Mouse (Mus musculus) hematopoietic stem cell, adult 5-6 weeks (primary cell): ENCODE data around the gene Ube2s. TPM values are rescaled to one million over a fixed set of nuclear protein-coding genes. Genes with fewer than 3 reads are reported as not detected.
A peak's percentile ranks its signal among the peaks of the same experiment; 100 is the strongest.

Source experiments
- ATAC-seq, 2 experiments: fragments of 125-278 bp in 1 of 2; replicated peaks in 1 of 2; 2 replicates each; pipeline ENCODE4 v1.8.0; 2016 to 2017; ENCODE audit warnings: inconsistent platforms in 2 of 2, mild to moderate bottlenecking in 2 of 2, moderate number of reproducible peaks in 2 of 2, low read depth in 1 of 2, moderate TSS enrichment in 1 of 2; ENCODE audit not compliant: low FRiP score in 2 of 2, poor library complexity in 2 of 2, severe bottlenecking in 2 of 2, insufficient read depth in 1 of 2, low TSS enrichment in 1 of 2
- total RNA-seq: library from RNA; stranded (forward); fragments of 172-1452, 232-1000 nt; gene quantifications from 2 replicates; pipeline ENCODE4 v1.2.3, GENCODE M21; 2017

The Ube2s gene
- total RNA-seq, 1 experiment from 2014 or later: 174 TPM

GRCm38 (mm10) chr7:4792278-4793212 is 19.8 kb downstream of the Ube2s start, which contains the start of gene Rpl28:
Gene Rpl28, plus strand, starts transcription at chr7:4792874.
- peak; percentile 89 for ATAC-seq

GRCm38 (mm10) chr7:4789436-4789935 is 22.9 kb downstream of the Ube2s start, which contains the start of gene Tmem238:
Gene Tmem238, minus strand, starts transcription at chr7:4789656.
- no peak for ATAC-seq

GRCm38 (mm10) chr7:4788499-4789435 is 23.6 kb downstream of the Ube2s start:
- peak in 1 of 2 experiments; percentile 14; a peak in 2 of 4 replicates for ATAC-seq

GRCm38 (mm10) chr7:4783667-4784268 is 28.6 kb downstream of the Ube2s start:
- no peak for ATAC-seq

- ATAC-seq: no peak
Observed at GRCm38 (mm10) chr7:4782759-4783158, 29.6 kb downstream of the Ube2s start, which contains the start of the genes Il11 and Tmem190. Gene Il11, minus strand, starts transcription at chr7:4782859. Gene Tmem190, plus strand, starts transcription at chr7:4782937.

- ATAC-seq: no peak
Observed at GRCm38 (mm10) chr7:4782130-4782529, 30.3 kb downstream of the Ube2s start.

- ATAC-seq: 0 out of 4 replicates have a peak, but pooled peaks have one; percentile 11 to 19
Observed at GRCm38 (mm10) chr7:4779921-4780320, 32.5 kb downstream of the Ube2s start.

GRCm38 (mm10) chr7:4777851-4778637 is 34.3 kb downstream of the Ube2s start:
- no peak for ATAC-seq

- peak; percentile 15 to 25; a peak in 1 of 4 replicates for ATAC-seq
Observed at GRCm38 (mm10) chr7:4776861-4777830, 35.2 kb downstream of the Ube2s start.

GRCm38 (mm10) chr7:4776131-4776530 is 36.3 kb downstream of the Ube2s start:
- no peak for ATAC-seq

GRCm38 (mm10) chr7:4771202-4771601 is 41.2 kb downstream of the Ube2s start, which contains the start of gene Fam71e2:
Gene Fam71e2, minus strand, starts transcription at chr7:4771302.
- ATAC-seq: no peak

- ATAC-seq: no peak
Observed at GRCm38 (mm10) chr7:4764946-4765710, 47.3 kb downstream of the Ube2s start.

GRCm38 (mm10) chr7:4759670-4760069 is 52.7 kb downstream of the Ube2s start:
- no peak for ATAC-seq

GRCm38 (mm10) chr7:4752821-4753570 is 59.4 kb downstream of the Ube2s start, which contains the start of gene Cox6b2:
Gene Cox6b2, minus strand, starts transcription at chr7:4753094.
- peak; percentile 88 to 90 for ATAC-seq
